ENCODE assay signal across 10 mouse cellular contexts in genomic region chr5:52626092-52626491, GRCm38 (mm10). TPM values are rescaled to one million over a fixed set of nuclear protein-coding genes. Genes with fewer than 3 reads are reported as not detected.
DNase-seq lines count a peak whose midpoint lies in the region; ATAC-seq and TF ChIP-seq lines count a peak whose summit lies in the region.
"Had no signal": no experiment of that assay in that cellular context is flagged by ENCODE, and none has a peak within 500 bp of the region (broad histone marks: within the 10 kb centered on the region; RNA-seq: fewer than 3 reads in every experiment).

No protein-coding gene starts in this region.

- H3K9ac ChIP-seq in lung, embryonic 14.5 days = no peak overlapping the region
- peak overlapping the region; percentile 10 for H3K9ac ChIP-seq in embryonic facial prominence, embryonic 14.5 days (ENCODE audit: low read depth, low read length)
- H3K9ac ChIP-seq in hindbrain, embryonic 15.5 days = no peak overlapping the region
- H3K9ac ChIP-seq in neural tube, embryonic 12.5 days = no peak overlapping the region

- H3K4me2 ChIP-seq in lung, embryonic 14.5 days = no peak overlapping the region; the same call in 1 of the 2 replicates
- peak overlapping the region; percentile 13 for H3K4me2 ChIP-seq in embryonic facial prominence, embryonic 14.5 days (ENCODE audit: low read depth, low read length)
- 0 out of 2 replicates have a peak overlapping the region, but pooled peaks have one; percentile 11 for H3K4me2 ChIP-seq in hindbrain, embryonic 15.5 days
- H3K4me2 ChIP-seq in neural tube, embryonic 12.5 days (replicated peaks) = peak overlapping the region; percentile 26; the same call in 1 of the 2 replicates

- no peaks in the 10 kb centered on the region for H3K36me3 ChIP-seq in lung, embryonic 14.5 days (ENCODE audit: insufficient read depth)
- H3K36me3 ChIP-seq in embryonic facial prominence, embryonic 14.5 days (ENCODE audit: control insufficient read depth, insufficient read depth, low read length) = no peaks in the 10 kb centered on the region
- H3K36me3 ChIP-seq in hindbrain, embryonic 15.5 days = no peaks in the 10 kb centered on the region
- no peaks in the 10 kb centered on the region for H3K36me3 ChIP-seq in neural tube, embryonic 12.5 days

- H3K9me3 ChIP-seq in lung, embryonic 14.5 days (ENCODE audit: low read depth, low read length) = no peaks in the 10 kb centered on the region
- no peaks in the 10 kb centered on the region for H3K9me3 ChIP-seq in embryonic facial prominence, embryonic 14.5 days (ENCODE audit: control insufficient read depth, low read length)
- H3K9me3 ChIP-seq in hindbrain, embryonic 15.5 days = no peaks in the 10 kb centered on the region
- no peaks in the 10 kb centered on the region for H3K9me3 ChIP-seq in neural tube, embryonic 12.5 days

- H3K4me3 ChIP-seq in lung, embryonic 14.5 days (ENCODE audit: low read depth, low read length) = no peak overlapping the region
- no peak overlapping the region for H3K4me3 ChIP-seq in embryonic facial prominence, embryonic 14.5 days (ENCODE audit: low read depth, low read length)
- H3K4me3 ChIP-seq in hindbrain, embryonic 15.5 days = no peak overlapping the region
- no peak overlapping the region for H3K4me3 ChIP-seq in neural tube, embryonic 12.5 days
- no peak overlapping the region for H3K4me3 ChIP-seq in left cerebral cortex, adult 2 months

- DNase-seq in lung, embryonic 14.5 days = no peak
- no peak for DNase-seq in lung, postnatal 36 days
- DNase-seq in embryonic facial prominence, embryonic 14.5 days (ENCODE audit: low spot score) = peak; percentile 63
- no peak for DNase-seq in left cerebral cortex, adult 9 months (ENCODE audit: low spot score in 2 of 2)
- no peak for DNase-seq in left cerebral cortex, adult 2 months (ENCODE audit: extremely low spot score in 1 of 2, low spot score in 2 of 2)
- DNase-seq in testis, postnatal 14 days (ENCODE audit: low spot score) = no peak

- intact Hi-C loops in left cerebral cortex, adult 2 months (cut with DNase I) = no loop called here

- H3K27ac ChIP-seq in lung, embryonic 14.5 days (ENCODE audit: low read depth) = no peak overlapping the region
- H3K27ac ChIP-seq in embryonic facial prominence, embryonic 14.5 days (replicated peaks; ENCODE audit: low read depth, low read length) = peak overlapping the region; percentile 69; the same call in 1 of the 2 replicates
- peak overlapping the region; percentile 39; the same call in 1 of the 2 replicates for H3K27ac ChIP-seq in hindbrain, embryonic 15.5 days (replicated peaks)
- no peak overlapping the region for H3K27ac ChIP-seq in neural tube, embryonic 12.5 days
- H3K27ac ChIP-seq in left cerebral cortex, adult 2 months = no peak overlapping the region
- H3K27ac ChIP-seq: macrophage had no signal

- H3K4me1 ChIP-seq in lung, embryonic 14.5 days (ENCODE audit: insufficient read depth) = peaks cover 6% of the 10 kb centered on the region; the same call in 1 of the 2 replicates
- H3K4me1 ChIP-seq in embryonic facial prominence, embryonic 14.5 days (ENCODE audit: control insufficient read depth, insufficient read depth, low read length) = 0 out of 2 replicates have a peak, but pooled peaks cover 9% of the 10 kb centered on the region
- H3K4me1 ChIP-seq in hindbrain, embryonic 15.5 days (replicated peaks) = peaks cover 8% of the 10 kb centered on the region
- peaks cover 7% of the 10 kb centered on the region; the same call in 1 of the 2 replicates for H3K4me1 ChIP-seq in neural tube, embryonic 12.5 days

- 38% methylated on average over 8 of the region's 8 CpGs for WGBS in lung, embryonic 14.5 days
- WGBS in embryonic facial prominence, embryonic 14.5 days = 25% methylated on average over 8 of the region's 8 CpGs
- 26% methylated on average over 8 of the region's 8 CpGs for WGBS in hindbrain, embryonic 15.5 days
- 47% methylated on average over 8 of the region's 8 CpGs for WGBS in neural tube, embryonic 12.5 days

- H3K27me3 ChIP-seq in lung, embryonic 14.5 days (ENCODE audit: insufficient read depth, low read length) = no peaks in the 10 kb centered on the region
- no peaks in the 10 kb centered on the region for H3K27me3 ChIP-seq in embryonic facial prominence, embryonic 14.5 days (replicated peaks; ENCODE audit: control insufficient read depth, insufficient read depth, low read length)
- H3K27me3 ChIP-seq in hindbrain, embryonic 15.5 days = no peaks in the 10 kb centered on the region
- no peaks in the 10 kb centered on the region for H3K27me3 ChIP-seq in neural tube, embryonic 12.5 days (replicated peaks)

- TF ChIP-seq CTCF in lung, embryonic 14.5 days (IDR thresholded peaks at IDR 0.05; ENCODE audit: low read depth) = no peak
- no peak for TF ChIP-seq CTCF in left cerebral cortex, adult 2 months (IDR thresholded peaks at IDR 0.05)

- peak; percentile 30; the same call in 1 of the 2 replicates for ATAC-seq in lung, embryonic 14.5 days (ENCODE audit: insufficient read depth)
- ATAC-seq in embryonic facial prominence, embryonic 14.5 days (ENCODE audit: low read depth) = peak; percentile 10; the same call in 1 of the 2 replicates
- ATAC-seq in hindbrain, embryonic 15.5 days (ENCODE audit: low FRiP score, low read depth) = 0 out of 2 replicates have a peak, but pooled peaks have one; percentile 32
- peak; percentile 67 for ATAC-seq in neural tube, embryonic 12.5 days (ENCODE audit: low FRiP score, low read depth)

RNA-seq across cellular contexts. Expression of gene Sepsecs, which starts 43.4 kb away (rescaled TPM):
- 9.2 and 10.4 TPM in 2 replicates for polyA plus RNA-seq in lung, embryonic 14.5 days (2014; fragmentation: Nextera tagmentation; extraction: Ambion mirVana)
- polyA plus RNA-seq in embryonic facial prominence, embryonic 14.5 days (2014; fragmentation: Nextera tagmentation; extraction: Ambion mirVana) = 9.2 and 9.8 TPM in 2 replicates
- 6.8 and 7.4 TPM in 2 replicates for polyA plus RNA-seq in hindbrain, embryonic 15.5 days (2015; fragmentation: Nextera tagmentation; extraction: Ambion mirVana)
- polyA plus RNA-seq in neural tube, embryonic 12.5 days (2016; fragmentation: Nextera tagmentation; extraction: Ambion mirVana) = 8.4 and 8.8 TPM in 2 replicates
- total RNA-seq in left cerebral cortex, adult 2 months (2021) = 10 to 100 TPM; 10.9 to 11.7 TPM

RNA-seq across cellular contexts. Expression of gene Lgi2, which starts 59.8 kb away (rescaled TPM):
- polyA plus RNA-seq in lung, embryonic 14.5 days (2014; fragmentation: Nextera tagmentation; extraction: Ambion mirVana) = 2.3 and 2.5 TPM in 2 replicates
- polyA plus RNA-seq in embryonic facial prominence, embryonic 14.5 days (2014; fragmentation: Nextera tagmentation; extraction: Ambion mirVana) = 9.6 and 9.8 TPM in 2 replicates
- polyA plus RNA-seq in hindbrain, embryonic 15.5 days (2015; fragmentation: Nextera tagmentation; extraction: Ambion mirVana) = 5.2 and 5.7 TPM in 2 replicates
- polyA plus RNA-seq in neural tube, embryonic 12.5 days (2016; fragmentation: Nextera tagmentation; extraction: Ambion mirVana) = 1.8 TPM in 2 replicates
- 10 to 100 TPM; 47.0 to 51.3 TPM for total RNA-seq in left cerebral cortex, adult 2 months (2021)
- total RNA-seq: common myeloid progenitor, adult 5-6 weeks had no signal
- polyA plus RNA-seq: macrophage had no signal

Comparison
In these comparisons a context has a peak if more than half of its experiments do, and no peak if none do; other contexts are left out.
1. ATAC-seq: peak in every context shown above with its lines; median percentile 67 in neural tube, embryonic 12.5 days; 32 in hindbrain, embryonic 15.5 days; 30 in lung, embryonic 14.5 days; 10 in embryonic facial prominence, embryonic 14.5 days.
2. H3K27ac ChIP-seq: peak in embryonic facial prominence, embryonic 14.5 days (single experiment) and hindbrain, embryonic 15.5 days (single experiment); none in lung, embryonic 14.5 days (single experiment), neural tube, embryonic 12.5 days (single experiment) and left cerebral cortex, adult 2 months (single experiment).